Mouse (Mus musculus) forelimb bud, embryonic 11.5 days (tissue): Measurements from ENCODE around the gene Cbx2.

ENCODE experiments used
- DNase-seq: peaks from one replicate; pipeline ENCODE4 v3.0.0-alpha.2; 2012; ENCODE audit warnings: low read depth, low spot score

Cbx2 gene

GRCm38 (mm10) chr11:119022895-119023615 lies at the start of gene Cbx2:
Cbx2 (plus strand) TSS chr11:119022962.
- DNase-seq: peak; percentile 91

- DNase-seq: no peak
Observed at GRCm38 (mm10) chr11:118974340-118974739, 48.4 kb upstream of the Cbx2 start.

- peak; percentile 86 for DNase-seq
Observed at GRCm38 (mm10) chr11:118975427-118975826, 47.3 kb upstream of the Cbx2 start.

- DNase-seq: no peak
Observed at GRCm38 (mm10) chr11:118975917-118976316, 46.8 kb upstream of the Cbx2 start.

GRCm38 (mm10) chr11:118980388-118980787 lies 42.4 kb upstream of the Cbx2 start:
- no peak for DNase-seq

GRCm38 (mm10) chr11:118981012-118981776 lies 41.6 kb upstream of the Cbx2 start:
- DNase-seq: no peak

GRCm38 (mm10) chr11:118982593-118983113 lies 40.1 kb upstream of the Cbx2 start:
- no peak for DNase-seq

- no peak for DNase-seq
Observed at GRCm38 (mm10) chr11:118985571-118985970, 37.2 kb upstream of the Cbx2 start.

GRCm38 (mm10) chr11:118987999-118988398 lies 34.8 kb upstream of the Cbx2 start, which contains the start of gene Enpp7:
Enpp7 (plus strand) TSS chr11:118988188.
- no peak for DNase-seq

GRCm38 (mm10) chr11:118992781-118993180 lies 30.0 kb upstream of the Cbx2 start:
- no peak for DNase-seq

GRCm38 (mm10) chr11:118995448-118995847 lies 27.3 kb upstream of the Cbx2 start:
- DNase-seq: no peak

- DNase-seq: no peak
Observed at GRCm38 (mm10) chr11:118997182-118997581, 25.6 kb upstream of the Cbx2 start.

- peak; percentile 94 for DNase-seq
Observed at GRCm38 (mm10) chr11:118998540-118999265, 24.1 kb upstream of the Cbx2 start.

GRCm38 (mm10) chr11:118999361-118999804 lies 23.4 kb upstream of the Cbx2 start:
- DNase-seq: peak; percentile 49

- DNase-seq: no peak
Observed at GRCm38 (mm10) chr11:119000877-119001276, 21.9 kb upstream of the Cbx2 start.

GRCm38 (mm10) chr11:119001493-119002128 lies 21.2 kb upstream of the Cbx2 start:
- DNase-seq: no peak

- no peak for DNase-seq
Observed at GRCm38 (mm10) chr11:119005547-119006275, 17.1 kb upstream of the Cbx2 start.

- DNase-seq: no peak
Observed at GRCm38 (mm10) chr11:119006462-119006861, 16.3 kb upstream of the Cbx2 start.

- peak; percentile 61 for DNase-seq
Observed at GRCm38 (mm10) chr11:119007461-119008456, 15.0 kb upstream of the Cbx2 start.
